Mouse (Mus musculus) macrophage (primary cell): ENCODE data around the gene Kirrel. TPM values are rescaled to one million over a fixed set of nuclear protein-coding genes. Genes with fewer than 3 reads are reported as not detected.

Experiments
- H3K27ac ChIP-seq: fragments of 350-480 bp; formaldehyde crosslinking; 2 replicates; pipeline ENCODE4 v1.9.0; 2021
- H3K36me3 ChIP-seq: fragments of 350-480 bp; formaldehyde crosslinking; 2 replicates; pipeline ENCODE4 v1.9.0; 2021; ENCODE audit errors: inconsistent target
- H3K4me3 ChIP-seq: fragments of 350-480 bp; formaldehyde crosslinking; 2 replicates; pipeline ENCODE4 v1.9.0; 2021; ENCODE audit errors: inconsistent target
- H3K79me2 ChIP-seq: fragments of 350-480 bp; formaldehyde crosslinking; 2 replicates; pipeline ENCODE4 v1.9.0; 2021; ENCODE audit errors: inconsistent target
- WGBS: methylation state at CpG from one replicate; pipeline ENCODE4 v1.1.7; 2026; ENCODE audit warnings: inconsistent platforms; ENCODE audit not compliant: missing documents; 5-methylcytosine and 5-hydroxymethylcytosine counted together
- polyA plus RNA-seq: library from polyadenylated mRNA; stranded (reverse); fragments of 250-400 nt; gene quantifications from 3 replicates; pipeline ENCODE4 v1.2.4, GENCODE M21; 2018; ENCODE audit warnings: inconsistent platforms

The Kirrel gene
- polyA plus RNA-seq, 1 experiment from 2014 or later, result not detected

DNA sequence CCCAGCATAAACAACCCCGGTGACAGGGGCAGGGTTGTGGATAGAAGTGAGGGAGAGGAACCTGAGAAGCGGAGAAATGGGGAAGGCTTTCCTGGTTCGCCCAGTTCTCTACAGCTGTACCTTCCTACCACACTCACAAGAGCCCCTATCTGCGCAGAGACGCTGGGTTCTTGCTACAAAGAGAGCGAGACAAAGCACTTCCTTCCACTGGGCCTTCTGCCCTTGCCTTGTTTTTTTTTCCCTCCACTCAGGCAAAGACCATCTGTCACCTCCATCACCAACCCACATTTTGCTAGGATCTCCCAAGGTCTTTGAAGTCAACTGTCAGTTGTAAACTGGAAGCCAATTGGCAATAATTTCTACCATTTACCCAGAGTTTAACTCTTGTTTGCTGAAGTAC is 80.8 kb downstream of the Kirrel start:
- 66% methylated on average over 6 of the region's 6 CpGs for WGBS
- Histone ChIP-seq H3K27ac (no peak overlapping the region), H3K36me3 (no peaks in the 10 kb centered on the region)

DNA sequence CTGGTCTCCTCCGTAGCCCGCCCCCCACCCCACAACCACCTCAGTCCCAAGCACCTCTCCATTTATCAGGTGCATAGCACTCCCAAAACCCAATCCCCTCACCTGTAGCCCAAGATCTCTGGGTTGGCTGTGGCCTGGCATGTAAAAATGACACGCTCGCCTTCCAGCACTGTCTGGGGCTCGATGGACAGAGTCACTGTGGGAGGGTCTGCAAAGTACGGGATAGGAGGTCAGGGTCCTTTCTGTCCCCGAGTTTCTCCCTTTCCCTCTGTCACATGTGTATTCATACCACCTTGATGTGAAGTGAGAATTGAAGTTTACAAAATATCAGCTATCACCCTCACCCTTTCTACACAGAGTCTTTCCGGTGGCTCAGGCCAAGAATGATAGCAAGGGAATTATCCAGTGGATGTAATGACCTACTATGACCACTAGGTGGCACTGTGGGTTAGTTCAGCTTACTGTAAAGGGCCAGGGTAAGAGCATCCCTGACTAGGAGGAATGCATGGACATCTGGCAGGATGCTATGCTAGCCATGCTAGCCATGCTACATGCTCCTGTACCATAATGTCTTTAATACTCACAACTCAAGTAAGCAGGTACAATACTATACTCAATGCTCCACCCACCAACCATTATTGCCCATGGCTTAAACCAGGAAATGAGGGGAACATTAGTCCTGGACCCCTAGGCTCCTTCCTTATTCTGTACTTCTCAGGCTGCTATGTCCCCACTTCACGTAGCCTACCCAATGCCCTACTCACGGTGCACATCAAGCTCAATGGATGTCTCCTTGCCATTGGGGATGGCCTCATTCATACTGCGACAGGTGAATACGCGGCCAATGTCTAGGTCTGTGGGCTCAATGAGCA is 84.6 kb downstream of the Kirrel start:
- Histone ChIP-seq H3K4me3 (no peak overlapping the region), H3K79me2 (no peaks in the 10 kb centered on the region), H3K36me3 (no peaks in the 10 kb centered on the region), H3K27ac (no peak overlapping the region)
- 66% methylated on average over 13 of the region's 13 CpGs for WGBS

More for the DNA sequence above, 80.8 kb downstream of the Kirrel start:
- Histone ChIP-seq H3K79me2 (no peaks in the 10 kb centered on the region), H3K4me3 (no peak overlapping the region)

DNA sequence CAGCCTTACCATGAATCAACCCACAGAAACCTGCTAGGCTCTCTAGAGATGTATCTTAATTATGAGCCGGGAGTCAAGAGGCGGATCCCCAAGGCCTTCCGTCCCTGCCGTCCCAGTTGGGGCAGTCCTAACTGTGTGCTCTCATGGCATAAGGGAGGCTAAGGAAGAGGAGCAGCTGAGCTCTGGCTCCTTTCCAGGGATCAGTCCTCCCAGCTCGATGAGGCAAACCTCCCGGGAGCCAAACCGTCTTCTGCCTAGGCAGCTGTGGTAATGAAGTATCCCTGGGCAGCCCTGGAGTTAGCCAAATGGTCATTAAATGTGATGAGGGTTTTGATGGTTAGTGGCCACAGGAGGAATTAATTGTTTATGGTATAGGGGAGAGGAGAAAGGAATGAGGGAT is 87.4 kb downstream of the Kirrel start:
- Histone ChIP-seq H3K36me3 (no peaks in the 10 kb centered on the region), H3K4me3 (no peak overlapping the region), H3K27ac (no peak overlapping the region), H3K79me2 (no peaks in the 10 kb centered on the region)
- 91% methylated on average over 7 of the region's 7 CpGs for WGBS

DNA sequence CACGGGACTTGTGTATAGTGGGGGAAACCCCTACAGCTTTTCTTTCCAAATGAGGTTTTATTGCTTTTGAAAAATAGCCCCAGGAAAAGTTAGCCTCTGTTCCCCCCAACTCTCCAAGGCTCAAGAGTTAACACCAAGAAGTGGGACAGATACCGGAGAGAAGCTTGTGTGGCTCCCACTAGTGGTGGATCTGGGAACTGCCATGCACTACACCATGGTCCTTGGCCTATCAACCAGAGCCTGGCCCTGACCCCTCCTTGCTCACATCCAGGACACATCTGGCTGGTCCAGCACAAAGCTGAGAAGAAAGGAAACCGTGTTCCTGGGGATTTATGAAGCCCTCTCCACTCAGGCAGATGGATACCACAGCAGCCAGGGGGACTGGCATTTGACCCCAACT is 92.3 kb downstream of the Kirrel start:
- WGBS, result 52% methylated on average over 3 of the region's 3 CpGs
- no peaks in the 10 kb centered on the region for H3K79me2 ChIP-seq
- no peaks in the 10 kb centered on the region for H3K36me3 ChIP-seq
- H3K4me3 ChIP-seq, result no peak overlapping the region
- H3K27ac ChIP-seq, result no peak overlapping the region

DNA sequence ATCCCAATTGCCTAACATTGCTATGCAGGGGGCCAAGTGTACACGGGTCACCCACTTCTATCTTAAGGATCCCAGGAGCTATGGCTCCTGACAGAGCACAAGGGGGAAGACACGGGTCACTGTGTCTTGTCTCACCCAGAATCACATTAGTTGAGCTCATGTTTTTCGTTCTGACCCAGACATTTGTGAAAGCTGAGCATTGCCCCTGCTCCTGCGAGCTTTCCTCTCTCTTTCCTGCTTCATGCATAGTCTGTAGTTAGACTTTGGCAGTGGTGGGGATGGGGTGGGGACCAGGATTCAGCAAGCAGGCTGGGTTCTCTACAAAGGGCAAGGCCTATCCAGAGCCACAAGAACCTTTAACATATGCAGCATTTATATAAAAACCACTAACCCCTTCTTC is 94.8 kb downstream of the Kirrel start:
- Histone ChIP-seq H3K27ac (no peak overlapping the region), H3K36me3 (no peaks in the 10 kb centered on the region), H3K4me3 (no peak overlapping the region), H3K79me2 (no peaks in the 10 kb centered on the region)
- 84% methylated on average over 3 of the region's 4 CpGs for WGBS

DNA sequence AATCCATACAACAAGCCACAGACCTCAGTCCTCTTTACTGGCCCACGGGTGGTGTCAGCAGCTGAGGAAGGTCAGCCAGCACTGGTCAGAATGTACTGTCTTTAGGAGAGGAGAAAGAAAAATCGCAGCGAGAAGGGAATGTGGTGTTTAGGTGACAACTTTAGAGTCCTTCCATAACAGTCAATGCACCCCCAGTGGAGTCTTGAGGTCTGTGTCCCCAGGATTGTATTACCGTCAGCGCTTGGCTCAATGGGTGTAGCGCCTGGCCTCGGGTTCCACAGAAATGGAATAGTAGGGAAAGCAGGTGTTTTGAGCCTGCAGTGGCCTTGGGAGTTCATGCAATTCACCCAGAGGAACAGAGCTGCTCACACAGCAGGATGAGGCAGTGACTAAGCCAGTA is 95.2 kb downstream of the Kirrel start:
- 97% methylated on average over 7 of the region's 7 CpGs for WGBS
- H3K36me3 ChIP-seq, result no peaks in the 10 kb centered on the region
- no peaks in the 10 kb centered on the region for H3K79me2 ChIP-seq
- H3K4me3 ChIP-seq, result no peak overlapping the region
- H3K27ac ChIP-seq, result no peak overlapping the region

DNA sequence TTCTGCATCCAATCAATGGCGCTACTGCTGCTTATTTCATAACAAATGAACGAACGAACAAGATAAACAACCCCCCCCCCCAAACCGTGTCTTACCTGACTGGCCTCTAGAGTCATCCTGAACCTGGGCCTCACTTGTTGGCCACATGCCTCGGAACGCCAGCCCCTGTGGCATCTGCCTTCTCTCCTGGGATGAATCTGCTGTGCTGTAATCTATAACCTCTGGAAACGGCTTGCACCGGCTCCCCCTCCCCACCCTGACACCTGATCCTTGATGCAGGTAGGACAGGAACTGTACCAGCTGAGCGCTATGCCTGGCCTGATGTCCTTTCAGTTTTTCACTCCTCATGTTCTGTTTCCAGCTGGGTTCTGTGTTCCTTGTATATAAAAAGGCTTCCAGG is 96.9 kb downstream of the Kirrel start:
- H3K36me3 ChIP-seq, result no peaks in the 10 kb centered on the region
- no peaks in the 10 kb centered on the region for H3K79me2 ChIP-seq
- H3K4me3 ChIP-seq, result no peak overlapping the region
- no peak overlapping the region for H3K27ac ChIP-seq
- 84% methylated on average over 9 of the region's 9 CpGs for WGBS

DNA sequence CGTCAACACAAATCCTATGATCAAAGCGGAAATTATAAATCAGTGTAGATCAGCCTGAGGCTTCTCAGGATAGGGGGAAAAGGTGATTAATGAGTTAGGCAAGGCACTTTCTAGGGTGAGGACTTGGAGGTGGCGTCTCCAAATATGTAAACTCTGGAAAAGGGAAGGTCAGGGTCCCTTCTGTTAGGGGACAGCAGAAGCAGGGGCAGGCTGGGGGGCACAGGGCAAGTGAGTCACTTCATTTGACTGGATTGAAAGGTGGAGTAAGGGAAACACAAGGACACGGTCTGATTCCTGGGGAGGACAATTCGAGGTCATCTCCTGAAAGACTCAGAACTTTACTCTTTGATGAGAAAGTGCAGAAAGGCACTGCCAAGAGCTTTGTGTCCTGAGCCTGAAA is 97.6 kb downstream of the Kirrel start:
- 86% methylated on average over 5 of the region's 5 CpGs for WGBS
- Histone ChIP-seq H3K4me3 (no peak overlapping the region), H3K79me2 (no peaks in the 10 kb centered on the region), H3K27ac (no peak overlapping the region), H3K36me3 (no peaks in the 10 kb centered on the region)

DNA sequence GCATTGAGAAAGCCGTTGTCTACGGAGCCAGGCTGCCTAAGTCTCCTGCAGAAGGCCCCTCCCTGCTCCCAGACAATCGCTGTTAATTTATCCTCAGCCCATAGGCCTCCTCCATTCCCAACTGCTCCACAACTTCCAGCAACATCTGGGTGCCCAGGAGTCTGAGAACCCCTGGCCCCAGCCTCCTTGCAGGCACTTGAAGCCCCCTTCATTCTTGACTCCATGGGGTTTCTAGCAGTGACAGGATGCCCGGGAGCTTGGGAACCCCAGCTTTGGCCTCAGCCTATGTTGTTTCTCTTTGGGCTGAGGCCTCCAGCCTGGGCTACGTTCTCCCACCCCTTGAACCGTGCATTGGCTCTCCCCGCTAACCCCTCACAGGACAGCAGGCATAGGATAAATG is 98.4 kb downstream of the Kirrel start:
- no peaks in the 10 kb centered on the region for H3K36me3 ChIP-seq
- no peaks in the 10 kb centered on the region for H3K79me2 ChIP-seq
- no peak overlapping the region for H3K27ac ChIP-seq
- no peak overlapping the region for H3K4me3 ChIP-seq
- 91% methylated on average over 7 of the region's 7 CpGs for WGBS

DNA sequence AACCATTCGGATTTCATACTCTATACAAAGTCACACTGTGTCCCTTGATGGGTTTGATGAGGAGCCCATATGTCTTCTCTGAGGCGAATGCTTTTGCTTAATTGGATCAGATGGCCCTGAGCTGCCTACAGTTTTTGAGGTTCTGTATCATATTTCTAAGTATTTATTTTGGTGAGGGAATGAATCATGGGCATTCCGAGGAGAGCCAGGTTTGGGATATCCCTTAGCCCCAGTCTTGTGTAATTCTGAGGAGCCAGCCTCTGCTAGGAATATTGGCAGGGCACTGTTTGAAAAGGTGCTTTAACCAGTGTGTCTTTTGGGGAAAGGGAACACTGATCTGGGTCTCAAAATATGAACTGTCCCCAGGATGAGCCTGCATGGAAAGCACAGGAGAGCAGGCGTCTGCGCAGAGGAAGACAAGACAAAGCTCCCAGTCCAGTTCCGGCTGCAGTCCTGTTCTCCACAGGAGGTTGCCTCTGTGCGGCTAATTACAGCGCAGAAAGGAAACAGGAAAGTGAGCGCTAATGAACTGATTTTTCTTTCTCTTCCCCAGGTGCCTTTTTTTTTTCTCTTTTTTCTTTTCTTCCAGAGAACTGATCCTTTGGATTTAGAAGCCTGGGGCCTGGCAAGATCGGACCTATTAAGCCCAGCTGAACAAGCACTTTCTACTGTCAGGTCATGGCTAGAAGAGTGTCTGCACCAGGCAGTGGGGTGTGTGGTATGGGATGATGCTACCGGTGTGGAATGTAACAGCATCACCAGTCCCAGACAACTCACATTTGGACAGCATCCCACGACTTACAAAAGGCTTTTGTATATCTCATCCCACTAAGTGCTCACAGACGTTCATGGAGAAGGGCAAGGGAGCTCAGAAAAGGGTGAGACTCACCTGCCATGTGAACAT is 101.7 kb downstream of the Kirrel start:
- Histone ChIP-seq H3K79me2 (no peaks in the 10 kb centered on the region), H3K27ac (no peak overlapping the region), H3K36me3 (no peaks in the 10 kb centered on the region), H3K4me3 (no peak overlapping the region)
- 82% methylated on average over 13 of the region's 13 CpGs for WGBS

DNA sequence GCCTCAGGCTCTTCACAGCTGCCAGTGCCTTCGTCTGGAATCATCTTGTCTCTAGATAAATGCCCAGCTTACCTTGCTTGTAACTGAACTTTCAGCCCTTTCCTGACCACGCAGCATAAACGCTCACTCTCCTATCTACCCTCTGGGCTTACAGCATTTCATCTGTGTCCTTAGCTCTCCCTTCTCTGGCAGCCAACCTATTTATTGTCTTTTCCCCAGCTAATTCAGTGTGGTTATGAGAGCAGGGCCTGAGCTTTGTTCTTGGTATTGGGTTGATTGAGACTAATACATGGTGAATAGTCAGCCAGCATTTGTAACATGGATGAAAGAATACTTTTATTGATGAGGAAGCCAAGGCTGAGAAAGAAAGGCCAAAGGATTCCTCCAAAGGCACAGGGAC is 102.4 kb downstream of the Kirrel start:
- no peaks in the 10 kb centered on the region for H3K36me3 ChIP-seq
- no peak overlapping the region for H3K4me3 ChIP-seq
- H3K79me2 ChIP-seq, result no peaks in the 10 kb centered on the region
- no peak overlapping the region for H3K27ac ChIP-seq
- 87% methylated on average over 3 of the region's 3 CpGs for WGBS

DNA sequence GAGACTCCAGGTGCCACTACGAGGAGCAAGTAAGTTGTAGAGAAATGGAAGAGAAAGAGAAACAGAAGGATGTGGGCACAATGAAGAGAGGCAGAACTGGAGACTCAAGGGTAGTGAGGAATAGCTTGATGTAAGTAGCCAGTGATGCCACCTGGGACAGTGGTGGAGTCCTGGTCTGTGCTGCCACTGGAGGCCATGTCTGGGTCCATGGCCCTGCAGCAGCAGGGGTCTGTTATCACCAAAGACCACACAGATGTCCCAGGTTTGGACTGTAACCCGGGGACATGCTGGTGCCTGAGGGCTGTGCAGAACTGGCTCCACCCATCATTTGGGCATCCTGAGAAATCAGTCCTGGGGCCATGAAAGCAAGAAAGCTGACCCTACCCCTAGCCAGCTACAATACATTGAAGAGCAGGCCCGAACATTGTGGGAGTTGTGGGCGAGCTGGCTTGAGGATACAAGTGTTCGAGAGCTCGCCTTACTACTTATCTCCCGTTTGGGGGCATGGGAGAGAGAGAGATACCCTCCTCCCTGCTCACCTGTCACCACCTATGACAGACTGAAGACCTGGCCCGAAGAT is 107.1 kb downstream of the Kirrel start:
- H3K27ac ChIP-seq, result no peak overlapping the region
- WGBS, result 87% methylated on average over 8 of the region's 8 CpGs
- H3K4me3 ChIP-seq, result no peak overlapping the region
- H3K36me3 ChIP-seq, result no peaks in the 10 kb centered on the region
- H3K79me2 ChIP-seq, result no peaks in the 10 kb centered on the region

DNA sequence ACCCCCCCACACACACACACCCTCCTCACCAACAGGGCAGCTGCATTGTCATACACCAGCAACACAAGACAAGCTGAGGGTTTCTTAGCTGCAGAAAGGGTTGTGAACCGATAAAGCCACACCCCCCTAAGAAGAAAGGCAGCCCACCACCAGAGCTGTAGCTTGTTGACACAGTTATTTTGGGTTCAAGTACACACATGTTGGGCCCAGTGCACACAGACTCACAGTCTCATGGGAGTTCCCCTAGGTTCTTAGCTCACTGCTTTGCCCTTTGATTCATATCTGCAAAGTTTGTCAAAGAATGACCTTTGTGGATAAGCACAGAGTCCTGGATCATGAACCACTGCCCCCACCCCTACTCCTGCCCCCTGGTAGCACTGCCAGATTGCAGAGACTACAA is 120.6 kb downstream of the Kirrel start:
- Histone ChIP-seq H3K27ac (no peak overlapping the region), H3K36me3 (no peaks in the 10 kb centered on the region), H3K79me2 (no peaks in the 10 kb centered on the region), H3K4me3 (no peak overlapping the region)
- WGBS, result 78% methylated on average over 1 of the region's 1 CpGs

DNA sequence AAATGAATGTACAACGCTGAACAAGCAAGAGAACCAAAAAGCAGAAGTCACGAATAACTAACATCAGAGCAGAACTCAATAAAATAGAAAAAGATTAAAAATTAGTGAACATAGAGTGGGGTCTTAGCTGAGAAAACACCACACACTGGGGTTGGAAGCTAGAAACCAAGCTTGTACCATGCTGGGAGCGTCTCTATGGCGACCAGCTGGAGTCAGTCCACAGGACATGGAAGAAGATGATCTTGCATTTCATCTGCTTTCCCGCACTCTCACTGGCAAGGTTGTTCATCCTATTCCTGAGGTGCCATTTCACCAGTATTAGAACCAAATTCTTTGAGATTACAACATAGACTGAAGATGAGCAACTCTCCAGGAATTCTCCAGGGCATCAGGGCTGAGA is 126.7 kb downstream of the Kirrel start:
- H3K79me2 ChIP-seq, result no peaks in the 10 kb centered on the region
- 91% methylated on average over 5 of the region's 5 CpGs for WGBS
- no peak overlapping the region for H3K4me3 ChIP-seq
- H3K27ac ChIP-seq, result no peak overlapping the region
- H3K36me3 ChIP-seq, result no peaks in the 10 kb centered on the region

DNA sequence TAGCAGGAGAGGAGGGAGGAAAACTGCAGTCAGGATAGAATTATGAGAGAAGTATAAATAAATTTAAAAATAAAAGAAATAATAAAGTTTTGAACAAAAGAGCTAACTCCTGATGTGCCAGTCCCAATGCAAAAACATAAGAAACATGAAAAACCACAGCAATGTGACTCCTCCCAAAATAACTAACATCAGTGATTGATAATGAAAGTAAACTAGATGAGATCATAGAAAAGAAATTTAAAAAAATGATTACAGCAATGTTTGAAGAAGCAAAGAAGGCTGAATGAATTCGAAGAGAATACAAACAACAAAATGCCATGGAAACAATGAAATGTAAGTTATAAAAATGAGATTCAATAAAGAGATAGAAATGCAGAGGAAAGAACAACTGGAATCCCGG is 132.8 kb downstream of the Kirrel start:
- H3K36me3 ChIP-seq, result no peaks in the 10 kb centered on the region
- 91% methylated on average over 2 of the region's 2 CpGs for WGBS
- no peak overlapping the region for H3K27ac ChIP-seq
- no peak overlapping the region for H3K4me3 ChIP-seq
- H3K79me2 ChIP-seq, result no peaks in the 10 kb centered on the region
